In the genomic region with DNA sequence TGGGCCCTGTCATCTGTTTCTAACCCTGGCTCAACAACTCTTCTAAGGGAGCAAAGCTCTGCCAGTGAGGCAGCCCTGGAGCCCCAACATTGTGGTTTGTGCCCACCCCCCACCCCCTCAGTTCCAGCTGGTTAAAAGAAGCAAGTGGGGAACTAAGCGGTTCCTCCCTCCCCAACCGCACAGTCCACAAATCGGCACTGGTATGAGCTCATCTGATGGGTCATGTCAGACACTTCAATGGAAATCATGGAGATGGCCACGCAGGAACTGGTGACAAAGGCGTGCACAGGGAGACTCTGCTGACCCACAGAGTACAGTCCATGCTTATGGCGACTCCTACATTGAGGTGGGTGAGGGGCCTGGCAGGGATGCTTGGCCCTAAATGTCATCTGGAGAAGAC, we compare ENCODE assay signal across 38 mouse cellular contexts. TPM values are rescaled to one million over a fixed set of nuclear protein-coding genes. Genes with fewer than 3 reads are reported as not detected.
DNase-seq lines count a peak whose midpoint lies in the region; ATAC-seq lines count a peak whose summit lies in the region.
"Had no signal": no experiment of that assay in that cellular context is flagged by ENCODE, and none has a peak within 500 bp of the region (broad histone marks: within the 10 kb centered on the region; RNA-seq: fewer than 3 reads in every experiment).

No protein-coding gene starts in this region.

- H3K4me3 ChIP-seq in heart, embryonic 11.5 days (ENCODE audit: low read depth, low read length) = no peak overlapping the region
- H3K4me3 ChIP-seq: embryonic facial prominence, embryonic 10.5 days; embryonic facial prominence, embryonic 15.5 days; forebrain, embryonic 12.5 days; heart, adult 2 months; heart, embryonic 15.5 days; hindbrain, embryonic 13.5 days; limb, embryonic 12.5 days; liver, embryonic 13.5 days; neural tube, embryonic 15.5 days had no signal

- H3K27me3 ChIP-seq in heart, embryonic 11.5 days (ENCODE audit: control insufficient read depth, insufficient read depth, low read length) = no peaks in the 10 kb centered on the region
- H3K27me3 ChIP-seq: embryonic facial prominence, embryonic 15.5 days; forebrain, embryonic 12.5 days; heart, embryonic 15.5 days; hindbrain, embryonic 13.5 days; limb, embryonic 12.5 days; liver, embryonic 13.5 days; neural tube, embryonic 15.5 days; Patski had no signal

- no peaks in the 10 kb centered on the region for H3K4me1 ChIP-seq in heart, embryonic 11.5 days (ENCODE audit: control insufficient read depth, insufficient read depth, low read length)
- H3K4me1 ChIP-seq: embryonic facial prominence, embryonic 10.5 days; forebrain, embryonic 12.5 days; heart, embryonic 15.5 days; limb, embryonic 12.5 days; liver, embryonic 13.5 days; neural tube, embryonic 15.5 days had no signal

- no peak overlapping the region for H3K9ac ChIP-seq in heart, embryonic 11.5 days (ENCODE audit: low read depth, low read length)
- H3K9ac ChIP-seq: embryonic facial prominence, embryonic 15.5 days; forebrain, embryonic 12.5 days; heart, embryonic 15.5 days; hindbrain, embryonic 13.5 days; limb, embryonic 12.5 days; liver, embryonic 13.5 days; neural tube, embryonic 15.5 days had no signal

- 81% methylated on average over 6 of the region's 6 CpGs for WGBS in heart, embryonic 11.5 days (ENCODE audit: insufficient replicate concordance)

- H3K27ac ChIP-seq in heart, embryonic 11.5 days (ENCODE audit: low read depth, low read length) = no peak overlapping the region
- H3K27ac ChIP-seq: embryonic facial prominence, embryonic 10.5 days; embryonic facial prominence, embryonic 15.5 days; forebrain, embryonic 12.5 days; heart, adult 2 months; heart, embryonic 15.5 days; hindbrain, embryonic 13.5 days; limb, embryonic 12.5 days; liver, embryonic 13.5 days; neural tube, embryonic 15.5 days had no signal

- no peaks in the 10 kb centered on the region for H3K9me3 ChIP-seq in heart, embryonic 11.5 days (replicated peaks; ENCODE audit: control insufficient read depth, low read length)
- H3K9me3 ChIP-seq: embryonic facial prominence, embryonic 10.5 days; embryonic facial prominence, embryonic 15.5 days; forebrain, embryonic 12.5 days; G1E; heart, embryonic 15.5 days; hindbrain, embryonic 13.5 days; limb, embryonic 12.5 days; liver, embryonic 13.5 days; neural tube, embryonic 15.5 days had no signal

- no peak overlapping the region for H3K4me2 ChIP-seq in heart, embryonic 11.5 days
- H3K4me2 ChIP-seq: embryonic facial prominence, embryonic 15.5 days; forebrain, embryonic 12.5 days; heart, embryonic 15.5 days; hindbrain, embryonic 13.5 days; limb, embryonic 12.5 days; liver, embryonic 13.5 days; neural tube, embryonic 15.5 days had no signal

- no peak for ATAC-seq in heart, embryonic 11.5 days (replicated peaks; ENCODE audit: insufficient number of reproducible peaks, low FRiP score, low TSS enrichment)
- peak; percentile 83 for ATAC-seq in common myeloid progenitor, adult 5-6 weeks (replicated peaks; ENCODE audit: low read depth, poor library complexity, severe bottlenecking)
- 0 out of 2 replicates have a peak, but pooled peaks have one; percentile 17 for ATAC-seq in neutrophil, adult 5-6 weeks (ENCODE audit: extremely low read depth, insufficient number of reproducible peaks, low FRiP score, poor library complexity, severe bottlenecking)
- ATAC-seq: intestine, embryonic 16.5 days; lung, postnatal 0 days; Patski had no signal

- no peaks in the 10 kb centered on the region for H3K36me3 ChIP-seq in heart, embryonic 11.5 days (ENCODE audit: control insufficient read depth, insufficient read depth, low read length)
- H3K36me3 ChIP-seq: embryonic facial prominence, embryonic 10.5 days; embryonic facial prominence, embryonic 15.5 days; forebrain, embryonic 12.5 days; G1E; heart, embryonic 15.5 days; hindbrain, embryonic 13.5 days; limb, embryonic 12.5 days; liver, embryonic 13.5 days; neural tube, embryonic 15.5 days had no signal

- peak; percentile 91 for DNase-seq in heart, adult 11 months
- peak; percentile 33 to 40 for DNase-seq in spleen, postnatal 36 days (ENCODE audit: low spot score in 2 of 2)
- no peak for DNase-seq in spleen, postnatal 10 days (ENCODE audit: low spot score in 2 of 2)
- DNase-seq in right cerebral cortex, postnatal 36 days (ENCODE audit: low spot score in 2 of 2) = no peak
- DNase-seq in Muller cell, postnatal 12 days (ENCODE audit: inconsistent ontology term) = no peak
- DNase-seq: adrenal gland, postnatal 10 days; cerebellum, adult 2 months; cerebellum, postnatal 14 days; gastrocnemius, postnatal 25 days; kidney, adult 9 months; kidney, postnatal 14 days; layer of hippocampus, adult 9-11 months; liver, embryonic 13.5 days; lung, adult 18-20 months; lung, postnatal 4 days; midbrain, embryonic 14.5 days; right cerebral cortex, postnatal 25 days; spleen, adult 18-20 months; thymus, adult 2 months had no signal

RNA-seq across cellular contexts. Expression of a gene that starts 11.5 kb away (rescaled TPM):
- 1.8 and 3.3 TPM in 2 replicates for polyA plus RNA-seq in heart, embryonic 11.5 days (2014; fragmentation: Nextera tagmentation; extraction: Ambion mirVana)
- 20.8 and 33.3 TPM in 2 replicates for total RNA-seq in common myeloid progenitor, adult 5-6 weeks (2017)
- total RNA-seq in neutrophil, adult 5-6 weeks (2017) = 293 and 313 TPM in 2 replicates
- total RNA-seq: gastrocnemius, postnatal 25 days had no signal

RNA-seq across cellular contexts. Expression of a gene that starts 17.6 kb away (rescaled TPM):
- polyA plus RNA-seq in heart, embryonic 11.5 days (2014; fragmentation: Nextera tagmentation; extraction: Ambion mirVana) = not detected in 2 replicates
- not detected in 2 replicates for total RNA-seq in common myeloid progenitor, adult 5-6 weeks (2017)
- 5.9 and 7.4 TPM in 2 replicates for total RNA-seq in neutrophil, adult 5-6 weeks (2017)
- total RNA-seq: G1E; gastrocnemius, adult 18-20 months; gastrocnemius, postnatal 25 days; heart, postnatal 25 days; left cerebral cortex, postnatal 10 days had no signal
- polyA plus RNA-seq: cerebellum, adult 2 months; embryonic facial prominence, embryonic 10.5 days; embryonic facial prominence, embryonic 15.5 days; forebrain, embryonic 12.5 days; G1E; heart, adult 2 months; hindbrain, embryonic 13.5 days; intestine, embryonic 16.5 days; limb, embryonic 12.5 days; liver, embryonic 13.5 days; lung, postnatal 0 days; midbrain, embryonic 14.5 days; neural tube, embryonic 15.5 days; Patski; stomach, embryonic 16.5 days had no signal

RNA-seq across cellular contexts. Expression of a gene that starts 24.2 kb away (rescaled TPM):
- polyA plus RNA-seq in heart, embryonic 11.5 days (2014; fragmentation: Nextera tagmentation; extraction: Ambion mirVana) = 5.0 and 6.1 TPM in 2 replicates
- total RNA-seq in common myeloid progenitor, adult 5-6 weeks (2017) = 4.8 and 8.2 TPM in 2 replicates
- total RNA-seq in neutrophil, adult 5-6 weeks (2017) = 32.1 and 33.5 TPM in 2 replicates

RNA-seq across cellular contexts. Expression of a gene that starts 26.8 kb away (rescaled TPM):
- polyA plus RNA-seq in heart, embryonic 11.5 days (2014; fragmentation: Nextera tagmentation; extraction: Ambion mirVana) = 73.6 and 75.8 TPM in 2 replicates
- total RNA-seq in common myeloid progenitor, adult 5-6 weeks (2017) = 50.5 and 62.2 TPM in 2 replicates
- 26.3 and 26.9 TPM in 2 replicates for total RNA-seq in neutrophil, adult 5-6 weeks (2017)

RNA-seq across cellular contexts. Expression of a gene that starts 33.6 kb away (rescaled TPM):
- polyA plus RNA-seq in heart, embryonic 11.5 days (2014; fragmentation: Nextera tagmentation; extraction: Ambion mirVana) = 34.2 and 35.7 TPM in 2 replicates
- total RNA-seq in common myeloid progenitor, adult 5-6 weeks (2017) = 46.1 and 64.5 TPM in 2 replicates
- 1.5 and 2.6 TPM in 2 replicates for total RNA-seq in neutrophil, adult 5-6 weeks (2017)
- total RNA-seq: gastrocnemius, adult 18-20 months had no signal

Comparison
In these comparisons a context has a peak if more than half of its experiments do, and no peak if none do; other contexts are left out.
1. DNase-seq: peak in heart, adult 11 months (single experiment) and spleen, postnatal 36 days (2 of 2); none in spleen, postnatal 10 days (0 of 2), right cerebral cortex, postnatal 36 days (0 of 2) and Muller cell, postnatal 12 days (single experiment).